Mouse (Mus musculus): ENCODE results near the gene Dock6. TPM values are rescaled to one million over a fixed set of nuclear protein-coding genes. Genes with fewer than 3 reads are reported as not detected.
"Not testable (repeated sequence)": the region's sequence is repeated elsewhere in the genome, so short reads cannot be mapped to it uniquely, and the experiment has no call there.

Gene Dock6
- polyA plus RNA-seq, 1 experiment from 2014 or later, result 24.4 TPM

- Histone ChIP-seq H3K27me3 (no peaks in the 10 kb centered on the region), H3K27ac (no peak overlapping the region), H3K9ac (no peak overlapping the region), H3K9me3 (replicated peaks) (no peaks in the 10 kb centered on the region), H3K4me3 (no peak overlapping the region), H3K36me3 (peaks cover 18% of the 10 kb centered on the region), H3K4me2 (replicated peaks) (no peak overlapping the region), H3K4me1 (peaks cover 16% of the 10 kb centered on the region)
- peak; percentile 60 for ATAC-seq (ENCODE audit: low FRiP score)
- 71% methylated on average over 8 of the region's 8 CpGs for WGBS
These were observed 59.8 kb downstream of the Dock6 start for GRCm38 (mm10) chr9:21792644-21793043.

- 88% methylated on average over 8 of the region's 8 CpGs for WGBS
- no peak overlapping the region for H3K27ac ChIP-seq
- H3K4me2 ChIP-seq (replicated peaks), result no peak overlapping the region
- no peak overlapping the region for H3K9ac ChIP-seq
- no peak overlapping the region for H3K4me3 ChIP-seq
- peaks cover 17% of the 10 kb centered on the region for H3K4me1 ChIP-seq
- no peaks in the 10 kb centered on the region for H3K27me3 ChIP-seq
- ATAC-seq (ENCODE audit: low FRiP score), result no peak
- H3K9me3 ChIP-seq (replicated peaks), result no peaks in the 10 kb centered on the region
- peaks cover 18% of the 10 kb centered on the region for H3K36me3 ChIP-seq
These were observed 60.6 kb downstream of the Dock6 start for GRCm38 (mm10) chr9:21791861-21792260.

GRCm38 (mm10) chr9:21788234-21788633, 64.2 kb downstream of the Dock6 start:
- WGBS, result 88% methylated on average over 9 of the region's 9 CpGs
- no peak overlapping the region for H3K4me2 ChIP-seq (replicated peaks)

GRCm38 (mm10) chr9:21787654-21788053, 64.8 kb downstream of the Dock6 start:
- Histone ChIP-seq H3K4me2 (replicated peaks) (no peak overlapping the region), H3K27me3 (no peaks in the 10 kb centered on the region), H3K4me3 (no peak overlapping the region), H3K9me3 (replicated peaks) (no peaks in the 10 kb centered on the region), H3K9ac (no peak overlapping the region), H3K36me3 (0 out of 2 replicates have a peak, but pooled peaks cover 9% of the 10 kb centered on the region), H3K27ac (no peak overlapping the region), H3K4me1 (0 out of 2 replicates have a peak, but pooled peaks cover 4% of the 10 kb centered on the region)
- WGBS, result 90% methylated on average over 5 of the region's 5 CpGs
- ATAC-seq (ENCODE audit: low FRiP score), result no peak

More at GRCm38 (mm10) chr9:21788234-21788633, 64.2 kb downstream of the Dock6 start:
- Histone ChIP-seq H3K36me3 (0 out of 2 replicates have a peak, but pooled peaks cover 8% of the 10 kb centered on the region), H3K27ac (no peak overlapping the region), H3K4me1 (0 out of 2 replicates have a peak, but pooled peaks cover 7% of the 10 kb centered on the region), H3K9ac (no peak overlapping the region), H3K27me3 (no peaks in the 10 kb centered on the region), H3K9me3 (replicated peaks) (no peaks in the 10 kb centered on the region), H3K4me3 (no peak overlapping the region)
- no peak for ATAC-seq (ENCODE audit: low FRiP score)

GRCm38 (mm10) chr9:21786906-21787305, 65.5 kb downstream of the Dock6 start:
- no peak overlapping the region for H3K4me3 ChIP-seq
- no peak overlapping the region for H3K9ac ChIP-seq
- 9% methylated on average over 6 of the region's 6 CpGs for WGBS
- no peak overlapping the region for H3K27ac ChIP-seq
- peak; percentile 38; the same call in 1 of the 2 replicates for ATAC-seq (ENCODE audit: low FRiP score)
- H3K4me1 ChIP-seq, result 0 out of 2 replicates have a peak, but pooled peaks cover 2% of the 10 kb centered on the region
- H3K9me3 ChIP-seq (replicated peaks), result no peaks in the 10 kb centered on the region
- H3K36me3 ChIP-seq, result 0 out of 2 replicates have a peak, but pooled peaks cover 9% of the 10 kb centered on the region
- H3K27me3 ChIP-seq, result no peaks in the 10 kb centered on the region
- H3K4me2 ChIP-seq (replicated peaks), result no peak overlapping the region

GRCm38 (mm10) chr9:21786309-21786708, 66.1 kb downstream of the Dock6 start:
- H3K9me3 ChIP-seq (replicated peaks); H3K4me2 ChIP-seq (replicated peaks); H3K27me3 ChIP-seq; H3K4me1 ChIP-seq; ATAC-seq (ENCODE audit: low FRiP score); H3K4me3 ChIP-seq; H3K9ac ChIP-seq; H3K27ac ChIP-seq; H3K36me3 ChIP-seq: not testable (repeated sequence)
- WGBS, result 78% methylated on average over 2 of the region's 2 CpGs

- 92% methylated on average over 7 of the region's 7 CpGs for WGBS
- no peak for ATAC-seq (ENCODE audit: low FRiP score)
These were observed 67.7 kb downstream of the Dock6 start for GRCm38 (mm10) chr9:21784517-21785307.

GRCm38 (mm10) chr9:21781657-21782468, 70.6 kb downstream of the Dock6 start:
- Histone ChIP-seq H3K27me3 (no peaks in the 10 kb centered on the region), H3K4me2 (replicated peaks) (no peak overlapping the region), H3K36me3 (peaks cover 29% of the 10 kb centered on the region), H3K9ac (no peak overlapping the region), H3K27ac (no peak overlapping the region), H3K4me3 (no peak overlapping the region), H3K9me3 (replicated peaks) (no peaks in the 10 kb centered on the region), H3K4me1 (no peaks in the 10 kb centered on the region)
- no peak for ATAC-seq (ENCODE audit: low FRiP score)
- 84% methylated on average over 15 of the region's 15 CpGs for WGBS

More at GRCm38 (mm10) chr9:21784517-21785307, 67.7 kb downstream of the Dock6 start:
- H3K4me2 ChIP-seq (replicated peaks), result no peak overlapping the region
- no peak overlapping the region for H3K4me3 ChIP-seq
- 0 out of 2 replicates have a peak, but pooled peaks cover 2% of the 10 kb centered on the region for H3K4me1 ChIP-seq
- no peaks in the 10 kb centered on the region for H3K27me3 ChIP-seq
- H3K9me3 ChIP-seq (replicated peaks), result no peaks in the 10 kb centered on the region
- peaks cover 14% of the 10 kb centered on the region for H3K36me3 ChIP-seq
- no peak overlapping the region for H3K27ac ChIP-seq
- H3K9ac ChIP-seq, result no peak overlapping the region

- no peaks in the 10 kb centered on the region for H3K27me3 ChIP-seq
- no peaks in the 10 kb centered on the region for H3K9me3 ChIP-seq (replicated peaks)
- no peak for ATAC-seq (ENCODE audit: low FRiP score)
- no peak overlapping the region for H3K4me3 ChIP-seq
- 86% methylated on average over 3 of the region's 3 CpGs for WGBS
- H3K4me2 ChIP-seq (replicated peaks), result no peak overlapping the region
- H3K27ac ChIP-seq, result no peak overlapping the region
- H3K36me3 ChIP-seq, result peaks cover 28% of the 10 kb centered on the region
- no peak overlapping the region for H3K9ac ChIP-seq
- H3K4me1 ChIP-seq, result no peaks in the 10 kb centered on the region
These were observed 74.7 kb downstream of the Dock6 start for GRCm38 (mm10) chr9:21777726-21778125.

- no peak for ATAC-seq (ENCODE audit: low FRiP score)
- Histone ChIP-seq H3K4me2 (replicated peaks) (no peak overlapping the region), H3K27me3 (no peaks in the 10 kb centered on the region), H3K27ac (no peak overlapping the region), H3K9me3 (replicated peaks) (no peaks in the 10 kb centered on the region), H3K36me3 (peaks cover 21% of the 10 kb centered on the region), H3K4me3 (no peak overlapping the region), H3K9ac (no peak overlapping the region), H3K4me1 (0 out of 2 replicates have a peak, but pooled peaks cover 4% of the 10 kb centered on the region)
- WGBS, result 90% methylated on average over 16 of the region's 16 CpGs
These were observed 78.1 kb downstream of the Dock6 start for GRCm38 (mm10) chr9:21774353-21774752.

- Histone ChIP-seq H3K4me1 (peaks cover 12% of the 10 kb centered on the region), H3K36me3 (peaks cover 19% of the 10 kb centered on the region)
- not testable (repeated sequence) for H3K27ac ChIP-seq; H3K9me3 ChIP-seq (replicated peaks); H3K4me3 ChIP-seq; H3K4me2 ChIP-seq (replicated peaks); H3K9ac ChIP-seq; H3K27me3 ChIP-seq; ATAC-seq (ENCODE audit: low FRiP score)
- WGBS, result 89% methylated on average over 5 of the region's 5 CpGs
These were observed 79.0 kb downstream of the Dock6 start for GRCm38 (mm10) chr9:21773396-21773795.

- no peak for ATAC-seq (ENCODE audit: low FRiP score)
- WGBS, result 70% methylated on average over 26 of the region's 26 CpGs
- H3K36me3 ChIP-seq, result no peaks in the 10 kb centered on the region
- H3K27me3 ChIP-seq, result no peaks in the 10 kb centered on the region
- peaks cover 20% of the 10 kb centered on the region for H3K4me1 ChIP-seq
- no peak overlapping the region for H3K27ac ChIP-seq
- H3K4me2 ChIP-seq (replicated peaks), result no peak overlapping the region
- no peak overlapping the region for H3K4me3 ChIP-seq
- H3K9ac ChIP-seq, result no peak overlapping the region
- no peaks in the 10 kb centered on the region for H3K9me3 ChIP-seq (replicated peaks)
These were observed 82.8 kb downstream of the Dock6 start for GRCm38 (mm10) chr9:21769558-21770183.
